Mouse (Mus musculus): ENCODE results near the gene Cox7a2l. TPM values are rescaled to one million over a fixed set of nuclear protein-coding genes. Genes with fewer than 3 reads are reported as not detected.

Cox7a2l gene
- polyA plus RNA-seq, 1 experiment, result 82.0 TPM

DNA sequence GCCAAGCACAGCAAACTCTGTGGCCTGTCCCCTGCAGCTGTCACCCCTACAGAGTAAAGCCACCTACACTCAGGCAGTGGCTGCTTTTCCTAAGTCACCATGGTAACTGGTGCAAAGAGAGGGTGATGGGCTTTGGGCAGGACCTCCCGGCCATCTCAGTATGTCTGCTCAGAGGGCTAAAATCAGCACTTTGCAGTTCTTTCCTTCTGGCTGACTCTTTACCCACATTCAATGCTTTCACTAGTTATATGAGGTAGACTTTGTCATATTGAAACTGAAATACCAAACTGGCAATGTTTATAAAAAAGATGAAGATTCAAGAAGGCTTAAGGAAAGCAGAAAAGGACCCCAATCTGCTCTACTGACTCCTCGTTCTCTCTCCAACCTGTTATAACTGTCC is 33.3 kb downstream of the Cox7a2l start:
- DNase-seq (ENCODE audit: low read depth in 1 of 2, low spot score in 2 of 2), result no peak
- Histone ChIP-seq H3K27ac (ENCODE audit: insufficient read depth, low read length) (no peak overlapping the region), H3K4me3 (ENCODE audit: extremely low read depth, insufficient read depth, insufficient read length) (no peak overlapping the region), H3K36me3 (ENCODE audit: control insufficient read depth, insufficient read depth, low read length) (peaks cover 12% of the 10 kb centered on the region), H3K27me3 (ENCODE audit: control insufficient read depth, insufficient read depth, low read length) (no peaks in the 10 kb centered on the region), H3K4me1 (ENCODE audit: control insufficient read depth, insufficient read depth, insufficient read length) (no peaks in the 10 kb centered on the region)
- TF ChIP-seq CTCF (IDR thresholded peaks at IDR 0.05; ENCODE audit: extremely low read depth, insufficient read depth, insufficient read length, insufficient replicate concordance), result no peak
- no peak for TF ChIP-seq POLR2A (IDR thresholded peaks at IDR 0.05; ENCODE audit: low read depth, low read length)
- WGBS, result 76% methylated on average over 2 of the region's 2 CpGs

DNA sequence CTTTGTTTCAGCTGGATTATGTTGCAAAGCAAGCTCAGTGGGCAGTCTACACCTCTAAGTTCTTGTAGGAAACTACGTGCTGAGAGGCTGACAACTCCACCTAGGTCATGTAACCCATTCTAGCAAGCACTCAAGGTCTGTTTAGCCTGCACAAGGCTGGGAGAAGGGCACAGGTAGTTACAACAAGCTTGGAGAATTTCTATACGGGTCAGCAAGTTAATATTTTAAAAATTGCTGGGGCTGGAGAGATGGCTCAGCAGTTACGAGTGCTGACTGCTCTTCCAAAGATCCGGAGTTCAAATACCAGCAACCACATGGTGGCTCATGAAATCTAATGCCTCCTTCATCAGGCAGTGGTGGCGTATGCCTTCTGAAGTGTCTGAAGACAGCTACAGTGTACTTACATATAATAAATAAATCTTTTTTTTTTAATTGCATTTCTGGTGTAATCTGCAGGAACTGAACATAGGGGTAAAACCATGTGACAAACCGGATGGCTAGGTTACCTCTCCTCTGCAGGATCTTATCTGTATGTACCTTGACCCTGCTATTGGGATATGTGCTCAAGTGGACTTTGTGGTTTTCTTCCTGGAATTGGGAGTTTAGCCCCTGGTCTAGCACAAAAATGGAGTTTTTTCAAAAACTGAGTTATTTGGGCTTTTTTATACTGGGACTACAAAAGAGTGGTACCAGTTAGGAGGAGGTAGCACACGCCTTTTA is 34.2 kb downstream of the Cox7a2l start:
- no peaks in the 10 kb centered on the region for H3K4me1 ChIP-seq (ENCODE audit: control insufficient read depth, insufficient read depth, insufficient read length)
- 92% methylated on average over 7 of the region's 7 CpGs for WGBS
- TF ChIP-seq CTCF (IDR thresholded peaks at IDR 0.05; ENCODE audit: extremely low read depth, insufficient read depth, insufficient read length, insufficient replicate concordance) (no peak), POLR2A (IDR thresholded peaks at IDR 0.05; ENCODE audit: low read depth, low read length) (no peak)
- no peak for DNase-seq (ENCODE audit: low read depth in 1 of 2, low spot score in 2 of 2)
- peaks cover 18% of the 10 kb centered on the region for H3K36me3 ChIP-seq (ENCODE audit: control insufficient read depth, insufficient read depth, low read length)
- H3K27ac ChIP-seq (ENCODE audit: insufficient read depth, low read length), result no peak overlapping the region
- no peak overlapping the region for H3K4me3 ChIP-seq (ENCODE audit: extremely low read depth, insufficient read depth, insufficient read length)
- H3K27me3 ChIP-seq (ENCODE audit: control insufficient read depth, insufficient read depth, low read length), result no peaks in the 10 kb centered on the region

DNA sequence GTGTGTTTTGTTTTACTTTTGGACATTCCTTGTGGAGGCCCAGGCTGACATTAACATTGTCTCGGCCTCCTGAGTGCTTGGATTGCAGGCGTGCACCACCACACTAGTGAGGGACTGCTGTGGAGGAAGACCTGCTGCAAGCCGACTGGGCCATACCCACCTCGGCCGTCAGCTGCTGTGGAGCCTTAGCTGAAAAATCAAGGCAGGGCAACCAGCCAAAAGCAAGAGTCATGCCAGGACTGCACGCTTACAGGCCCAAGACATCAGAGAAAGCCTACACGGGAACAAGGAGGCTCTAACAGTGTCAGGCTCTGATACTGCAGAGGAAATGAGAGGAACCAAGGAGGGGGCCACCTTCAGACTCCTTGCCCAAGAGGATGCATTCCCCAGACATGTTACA is 35.6 kb downstream of the Cox7a2l start:
- H3K27me3 ChIP-seq (ENCODE audit: control insufficient read depth, insufficient read depth, low read length), result no peaks in the 10 kb centered on the region
- H3K27ac ChIP-seq (ENCODE audit: insufficient read depth, low read length), result no peak overlapping the region
- TF ChIP-seq POLR2A (IDR thresholded peaks at IDR 0.05; ENCODE audit: low read depth, low read length) (no peak), CTCF (IDR thresholded peaks at IDR 0.05; ENCODE audit: extremely low read depth, insufficient read depth, insufficient read length, insufficient replicate concordance) (no peak)
- 91% methylated on average over 7 of the region's 7 CpGs for WGBS
- H3K36me3 ChIP-seq (ENCODE audit: control insufficient read depth, insufficient read depth, low read length), result peaks cover 30% of the 10 kb centered on the region
- DNase-seq (ENCODE audit: low read depth in 1 of 2, low spot score in 2 of 2), result no peak
- H3K4me1 ChIP-seq (ENCODE audit: control insufficient read depth, insufficient read depth, insufficient read length), result no peaks in the 10 kb centered on the region
- H3K4me3 ChIP-seq (ENCODE audit: extremely low read depth, insufficient read depth, insufficient read length), result no peak overlapping the region

DNA sequence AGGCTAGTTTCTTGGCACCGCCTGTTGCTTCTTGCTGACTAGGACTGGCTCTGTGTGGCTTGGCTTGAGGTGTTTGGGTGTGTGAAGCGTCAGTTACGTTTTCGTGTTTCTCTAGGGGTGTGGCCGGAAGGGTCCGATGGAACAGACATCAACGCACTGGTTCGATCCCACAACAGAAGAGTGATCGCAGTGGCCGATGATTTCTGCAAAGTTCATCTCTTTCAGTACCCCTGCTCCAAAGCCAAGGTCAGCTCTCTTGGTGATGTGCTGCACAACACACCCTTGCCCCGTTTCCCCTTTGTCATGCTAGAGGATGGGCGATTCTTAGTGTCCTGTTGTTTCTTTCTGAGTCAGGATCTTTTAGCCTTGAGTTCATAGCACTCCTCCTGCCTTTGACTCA is 40.0 kb downstream of the Cox7a2l start:
- WGBS, result 99% methylated on average over 12 of the region's 12 CpGs
- no peak for TF ChIP-seq CTCF (IDR thresholded peaks at IDR 0.05; ENCODE audit: extremely low read depth, insufficient read depth, insufficient read length, insufficient replicate concordance)
- no peak for TF ChIP-seq POLR2A (IDR thresholded peaks at IDR 0.05; ENCODE audit: low read depth, low read length)
- Histone ChIP-seq H3K27me3 (ENCODE audit: control insufficient read depth, insufficient read depth, low read length) (no peaks in the 10 kb centered on the region), H3K4me3 (ENCODE audit: extremely low read depth, insufficient read depth, insufficient read length) (no peak overlapping the region), H3K27ac (ENCODE audit: insufficient read depth, low read length) (no peak overlapping the region), H3K36me3 (ENCODE audit: control insufficient read depth, insufficient read depth, low read length) (peaks cover 47% of the 10 kb centered on the region), H3K4me1 (ENCODE audit: control insufficient read depth, insufficient read depth, insufficient read length) (no peaks in the 10 kb centered on the region)
- no peak for DNase-seq (ENCODE audit: low read depth in 1 of 2, low spot score in 2 of 2)

DNA sequence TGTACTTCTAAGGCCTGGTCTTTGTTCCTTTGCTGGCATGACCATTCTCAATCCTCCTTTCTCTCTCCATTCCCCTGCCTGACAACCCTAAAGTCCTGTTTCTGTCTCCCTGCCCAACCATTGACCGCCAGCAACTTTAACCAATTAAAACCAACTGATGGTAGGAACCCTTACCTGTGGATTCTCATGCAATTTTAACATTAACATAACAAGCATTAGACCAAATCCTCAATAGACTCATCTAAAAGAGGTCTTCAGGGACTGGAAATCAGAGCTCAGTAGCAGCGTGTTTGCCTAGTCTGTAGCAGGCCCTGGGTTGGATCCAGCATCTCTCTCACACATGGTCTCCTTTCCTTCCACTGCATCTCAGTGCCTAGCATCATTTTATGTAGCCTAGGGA is 47.5 kb downstream of the Cox7a2l start:
- no peak overlapping the region for H3K27ac ChIP-seq (ENCODE audit: insufficient read depth, low read length)
- TF ChIP-seq POLR2A (IDR thresholded peaks at IDR 0.05; ENCODE audit: low read depth, low read length) (no peak), CTCF (IDR thresholded peaks at IDR 0.05; ENCODE audit: extremely low read depth, insufficient read depth, insufficient read length, insufficient replicate concordance) (no peak)
- H3K27me3 ChIP-seq (ENCODE audit: control insufficient read depth, insufficient read depth, low read length), result no peaks in the 10 kb centered on the region
- H3K4me1 ChIP-seq (ENCODE audit: control insufficient read depth, insufficient read depth, insufficient read length), result no peaks in the 10 kb centered on the region
- peaks cover 41% of the 10 kb centered on the region for H3K36me3 ChIP-seq (ENCODE audit: control insufficient read depth, insufficient read depth, low read length)
- DNase-seq (ENCODE audit: low read depth in 1 of 2, low spot score in 2 of 2), result no peak
- 91% methylated on average over 2 of the region's 2 CpGs for WGBS
- H3K4me3 ChIP-seq (ENCODE audit: extremely low read depth, insufficient read depth, insufficient read length), result no peak overlapping the region

DNA sequence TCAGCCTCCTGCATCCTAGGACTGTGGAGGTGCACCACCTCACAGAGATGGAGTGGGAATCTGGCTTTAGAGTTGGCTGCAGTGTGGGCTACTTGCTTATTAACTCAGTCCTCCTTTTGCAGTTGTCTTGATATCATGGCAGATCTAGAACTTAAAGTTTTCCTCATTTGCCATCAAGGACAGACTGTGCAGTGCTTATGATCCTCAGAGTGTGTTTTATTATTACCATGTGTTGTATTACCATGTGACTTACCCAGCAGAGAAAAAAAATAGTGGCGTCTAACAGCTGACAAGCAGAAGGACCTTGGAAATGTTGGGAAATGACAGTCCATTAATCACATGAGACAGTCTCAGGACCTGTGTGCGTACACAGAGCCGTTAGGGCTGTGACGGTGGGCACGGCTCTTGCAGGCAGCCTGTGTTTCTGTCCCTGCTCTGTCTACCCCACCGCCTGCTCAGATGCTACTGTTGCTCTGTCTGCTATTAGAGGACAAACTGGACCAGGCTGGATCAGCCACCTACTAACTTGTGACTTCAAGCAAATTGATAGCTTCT is 50.4 kb downstream of the Cox7a2l start:
- Histone ChIP-seq H3K36me3 (ENCODE audit: control insufficient read depth, insufficient read depth, low read length) (peaks cover 39% of the 10 kb centered on the region), H3K27me3 (ENCODE audit: control insufficient read depth, insufficient read depth, low read length) (no peaks in the 10 kb centered on the region), H3K4me3 (ENCODE audit: extremely low read depth, insufficient read depth, insufficient read length) (no peak overlapping the region), H3K27ac (ENCODE audit: insufficient read depth, low read length) (no peak overlapping the region), H3K4me1 (ENCODE audit: control insufficient read depth, insufficient read depth, insufficient read length) (no peaks in the 10 kb centered on the region)
- TF ChIP-seq POLR2A (IDR thresholded peaks at IDR 0.05; ENCODE audit: low read depth, low read length), result no peak
- no peak for TF ChIP-seq CTCF (IDR thresholded peaks at IDR 0.05; ENCODE audit: extremely low read depth, insufficient read depth, insufficient read length, insufficient replicate concordance)
- WGBS, result 91% methylated on average over 6 of the region's 6 CpGs
- no peak for DNase-seq (ENCODE audit: low read depth in 1 of 2, low spot score in 2 of 2)

DNA sequence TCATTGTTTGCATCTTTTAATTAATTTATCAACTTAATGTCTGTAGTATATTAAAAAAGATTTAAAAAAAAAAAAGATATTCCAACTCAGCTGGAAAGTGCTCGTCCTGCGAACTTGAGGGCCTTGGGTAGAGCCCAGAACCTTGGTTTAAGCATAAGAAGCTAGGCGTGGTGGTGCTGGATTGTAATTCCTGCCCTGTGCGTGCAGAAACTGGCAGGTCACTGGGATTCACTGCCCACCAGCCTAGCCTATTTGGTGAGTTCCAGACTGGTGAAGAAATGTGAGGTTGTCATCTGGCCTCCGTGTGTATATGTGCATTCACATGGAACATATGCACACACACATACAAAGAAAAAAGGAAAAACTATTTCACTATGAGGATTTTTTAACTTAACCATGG is 51.2 kb downstream of the Cox7a2l start:
- H3K27me3 ChIP-seq (ENCODE audit: control insufficient read depth, insufficient read depth, low read length), result no peaks in the 10 kb centered on the region
- H3K4me1 ChIP-seq (ENCODE audit: control insufficient read depth, insufficient read depth, insufficient read length), result no peaks in the 10 kb centered on the region
- no peak for DNase-seq (ENCODE audit: low read depth in 1 of 2, low spot score in 2 of 2)
- TF ChIP-seq POLR2A (IDR thresholded peaks at IDR 0.05; ENCODE audit: low read depth, low read length), result no peak
- TF ChIP-seq CTCF (IDR thresholded peaks at IDR 0.05; ENCODE audit: extremely low read depth, insufficient read depth, insufficient read length, insufficient replicate concordance), result no peak
- WGBS, result 97% methylated on average over 5 of the region's 5 CpGs
- H3K27ac ChIP-seq (ENCODE audit: insufficient read depth, low read length), result no peak overlapping the region
- H3K4me3 ChIP-seq (ENCODE audit: extremely low read depth, insufficient read depth, insufficient read length), result no peak overlapping the region
- H3K36me3 ChIP-seq (ENCODE audit: control insufficient read depth, insufficient read depth, low read length), result peaks cover 40% of the 10 kb centered on the region
